Mouse (Mus musculus) thymus, postnatal 0 days (tissue): ENCODE results near the gene Gm27021. TPM values are rescaled to one million over a fixed set of nuclear protein-coding genes. Genes with fewer than 3 reads are reported as not detected.

Source experiments
- DNase-seq: peaks from one replicate; pipeline ENCODE4 v3.0.0-alpha.2; 2015; ENCODE audit warnings: low spot score
- polyA plus RNA-seq: library from polyadenylated mRNA; unstranded; fragments of >200 nt; fragmentation: Nextera tagmentation; extraction: Ambion mirVana; gene quantifications from 2 replicates; pipeline ENCODE4 v1.2.1, GENCODE M21; 2015

Gm27021 gene
- polyA plus RNA-seq, 1 experiment from 2014 or later = 2.3 TPM

- DNase-seq = no peak
Measured at GRCm38 (mm10) chr8:120644663-120645062, 23.2 kb downstream of the Gm27021 start.

- DNase-seq = peak; percentile 14
Measured at GRCm38 (mm10) chr8:120642031-120642662, 25.7 kb downstream of the Gm27021 start.

GRCm38 (mm10) chr8:120641245-120641644 lies 26.6 kb downstream of the Gm27021 start:
- DNase-seq = no peak

- peak; percentile 67 for DNase-seq
Measured at GRCm38 (mm10) chr8:120634329-120634839, 33.5 kb downstream of the Gm27021 start.

- no peak for DNase-seq
Measured at GRCm38 (mm10) chr8:120633665-120634271, 34.1 kb downstream of the Gm27021 start.

- no peak for DNase-seq
Measured at GRCm38 (mm10) chr8:120632969-120633664, 34.8 kb downstream of the Gm27021 start.

GRCm38 (mm10) chr8:120631441-120632375 lies 36.2 kb downstream of the Gm27021 start:
- no peak for DNase-seq

GRCm38 (mm10) chr8:120630848-120631247 lies 37.0 kb downstream of the Gm27021 start:
- DNase-seq = no peak

GRCm38 (mm10) chr8:120630031-120630430 lies 37.8 kb downstream of the Gm27021 start:
- no peak for DNase-seq

GRCm38 (mm10) chr8:120627298-120627697 lies 40.6 kb downstream of the Gm27021 start:
- no peak for DNase-seq

- no peak for DNase-seq
Measured at GRCm38 (mm10) chr8:120626461-120626860, 41.4 kb downstream of the Gm27021 start.

- DNase-seq = no peak
Measured at GRCm38 (mm10) chr8:120623608-120624007, 44.3 kb downstream of the Gm27021 start.

GRCm38 (mm10) chr8:120622161-120622560 lies 45.7 kb downstream of the Gm27021 start:
- no peak for DNase-seq

- DNase-seq = no peak
Measured at GRCm38 (mm10) chr8:120620441-120620840, 47.4 kb downstream of the Gm27021 start.

- DNase-seq = no peak
Measured at GRCm38 (mm10) chr8:120619235-120620180, 48.4 kb downstream of the Gm27021 start.

GRCm38 (mm10) chr8:120618110-120618509 lies 49.8 kb downstream of the Gm27021 start:
- DNase-seq = peak; percentile 77

- no peak for DNase-seq
Measured at GRCm38 (mm10) chr8:120616663-120617626, 50.9 kb downstream of the Gm27021 start.

- no peak for DNase-seq
Measured at GRCm38 (mm10) chr8:120614491-120614890, 53.4 kb downstream of the Gm27021 start.

- no peak for DNase-seq
Measured at GRCm38 (mm10) chr8:120610824-120611223, 57.1 kb downstream of the Gm27021 start.
